Mouse (Mus musculus) forebrain, postnatal 0 days (tissue): ENCODE results near the gene Creb5. TPM values are rescaled to one million over a fixed set of nuclear protein-coding genes. Genes with fewer than 3 reads are reported as not detected.

Experiments used
- ATAC-seq: fragments of 200-750 bp; cut with Nextera tagmentation; 2 replicates; pipeline ENCODE4 v1.8.0; 2017; ENCODE audit warnings: mild to moderate bottlenecking, moderate library complexity
- DNase-seq: peaks from one replicate; pipeline ENCODE4 v3.0.0-alpha.2; 2015
- H3K27ac ChIP-seq: fragments of 300-500 bp; sonication (generic); 2 replicates; pipeline ENCODE4 v1.5.1; 2014; ENCODE audit warnings: low read depth, mild to moderate bottlenecking, antibody characterized with exemption, low read length, moderate library complexity, mixed read lengths
- H3K27me3 ChIP-seq: fragments of 300-500 bp; sonication (generic); 2 replicates; pipeline ENCODE4 v1.6.1; 2014; ENCODE audit warnings: mild to moderate bottlenecking, low read length, mixed read lengths; ENCODE audit not compliant: insufficient read depth
- H3K36me3 ChIP-seq: fragments of 300-500 bp; sonication (generic); 2 replicates; pipeline ENCODE4 v1.6.1; 2014; ENCODE audit warnings: mild to moderate bottlenecking, moderate library complexity; ENCODE audit not compliant: insufficient read depth
- H3K4me1 ChIP-seq: fragments of 300-500 bp; sonication (generic); 2 replicates; pipeline ENCODE4 v1.6.1; 2014; ENCODE audit warnings: antibody characterized with exemption; ENCODE audit not compliant: insufficient read depth
- H3K4me2 ChIP-seq: fragments of 300-500 bp; sonication (generic); 2 replicates; pipeline ENCODE4 v1.6.1; 2014; ENCODE audit warnings: low read depth, mild to moderate bottlenecking, moderate library complexity
- H3K4me3 ChIP-seq: fragments of 300-500 bp; sonication (generic); 2 replicates; pipeline ENCODE4 v1.5.1; 2014; ENCODE audit warnings: low read depth, low read length, mixed read lengths
- H3K9ac ChIP-seq: fragments of 300-500 bp; sonication (generic); 2 replicates; pipeline ENCODE4 v1.6.1; 2014; ENCODE audit warnings: mild to moderate bottlenecking
- H3K9me3 ChIP-seq: fragments of 300-500 bp; sonication (generic); 2 replicates; pipeline ENCODE4 v1.6.1; 2016; ENCODE audit warnings: low read length
- CTCF ChIP-seq: sonication (generic); IDR thresholded peaks from 2 replicates; pipeline ENCODE4 v1.5.1; 2016; ENCODE audit warnings: antibody characterized with exemption, control low read depth, low read depth
- WGBS: fragments of 180-500 bp; shearing (Covaris S2); extraction: QIAGEN DNeasy Blood & Tissue Kit; methylation state at CpG from one replicate; pipeline ENCODE4 v1.1.7; 2014; 5-methylcytosine and 5-hydroxymethylcytosine counted together
- polyA plus RNA-seq: library from polyadenylated mRNA; unstranded; fragments of >200 nt; fragmentation: Nextera tagmentation; extraction: Ambion mirVana; gene quantifications from 2 replicates; pipeline ENCODE4 v1.2.1, GENCODE M21; 2015
- total RNA-seq: library from RNA; depleted of rRNA; stranded (reverse); fragments of >200 nt; gene quantifications from 2 replicates; pipeline ENCODE4 v1.2.3, GENCODE M21; 2014

Gene Creb5
- total and polyA plus RNA-seq, 2 experiments from 2014 or later = 2.4 to 3.2 TPM

- no peak for ATAC-seq
- Histone ChIP-seq H3K9ac (no peak overlapping the region), H3K4me2 (no peak overlapping the region), H3K9me3 (no peaks in the 10 kb centered on the region), H3K36me3 (no peaks in the 10 kb centered on the region), H3K27ac (no peak overlapping the region), H3K4me3 (no peak overlapping the region), H3K4me1 (no peaks in the 10 kb centered on the region), H3K27me3 (no peaks in the 10 kb centered on the region)
- TF ChIP-seq CTCF = no peak
- DNase-seq = no peak
- 22% methylated on average over 7 of the region's 7 CpGs for WGBS
Observed at GRCm38 (mm10) chr6:53429368-53429767, 142.3 kb downstream of the Creb5 start.

- WGBS = 28% methylated on average over 4 of the region's 4 CpGs
- ATAC-seq = no peak
Observed at GRCm38 (mm10) chr6:53429891-53430290, 142.8 kb downstream of the Creb5 start.

GRCm38 (mm10) chr6:53445862-53446460, 158.9 kb downstream of the Creb5 start:
- H3K9me3 ChIP-seq = no peaks in the 10 kb centered on the region
- no peak overlapping the region for H3K4me2 ChIP-seq
- ATAC-seq (no peak), DNase-seq (no peak)
- no peak overlapping the region for H3K27ac ChIP-seq
- no peak overlapping the region for H3K4me3 ChIP-seq
- H3K27me3 ChIP-seq = no peaks in the 10 kb centered on the region
- TF ChIP-seq CTCF = no peak
- WGBS = 97% methylated on average over 11 of the region's 11 CpGs
- no peaks in the 10 kb centered on the region for H3K36me3 ChIP-seq
- no peak overlapping the region for H3K9ac ChIP-seq
- H3K4me1 ChIP-seq = peaks cover 7% of the 10 kb centered on the region

More at GRCm38 (mm10) chr6:53429891-53430290, 142.8 kb downstream of the Creb5 start:
- Histone ChIP-seq H3K36me3 (no peaks in the 10 kb centered on the region), H3K27ac (no peak overlapping the region), H3K9ac (no peak overlapping the region), H3K4me1 (no peaks in the 10 kb centered on the region), H3K4me3 (no peak overlapping the region), H3K27me3 (no peaks in the 10 kb centered on the region), H3K4me2 (no peak overlapping the region), H3K9me3 (no peaks in the 10 kb centered on the region)
- TF ChIP-seq CTCF = no peak
- DNase-seq = no peak

- Histone ChIP-seq H3K27ac (no peak overlapping the region), H3K9ac (no peak overlapping the region)
- 88% methylated on average over 9 of the region's 9 CpGs for WGBS
Observed at GRCm38 (mm10) chr6:53447479-53447878, 160.4 kb downstream of the Creb5 start.

GRCm38 (mm10) chr6:53448317-53448870, 161.3 kb downstream of the Creb5 start:
- TF ChIP-seq CTCF = no peak
- 89% methylated on average over 9 of the region's 9 CpGs for whole genome bisulfite sequencing
- no peak overlapping the region for H3K4me3 ChIP-seq
- no peak overlapping the region for H3K27ac ChIP-seq
- H3K27me3 ChIP-seq = no peaks in the 10 kb centered on the region
- ATAC-seq (no peak), DNase-seq (no peak)
- H3K4me2 ChIP-seq = no peak overlapping the region
- peaks cover 7% of the 10 kb centered on the region for H3K4me1 ChIP-seq
- no peaks in the 10 kb centered on the region for H3K36me3 ChIP-seq
- no peaks in the 10 kb centered on the region for H3K9me3 ChIP-seq
- H3K9ac ChIP-seq = no peak overlapping the region

More at GRCm38 (mm10) chr6:53447479-53447878, 160.4 kb downstream of the Creb5 start:
- DNase-seq (no peak), ATAC-seq (no peak)
- no peak for TF ChIP-seq CTCF
- no peaks in the 10 kb centered on the region for H3K27me3 ChIP-seq
- no peak overlapping the region for H3K4me2 ChIP-seq
- no peak overlapping the region for H3K4me3 ChIP-seq
- no peaks in the 10 kb centered on the region for H3K36me3 ChIP-seq
- H3K4me1 ChIP-seq = peaks cover 7% of the 10 kb centered on the region
- H3K9me3 ChIP-seq = no peaks in the 10 kb centered on the region

GRCm38 (mm10) chr6:53449437-53450173, 162.5 kb downstream of the Creb5 start:
- Histone ChIP-seq H3K27ac (no peak overlapping the region), H3K36me3 (no peaks in the 10 kb centered on the region), H3K27me3 (no peaks in the 10 kb centered on the region), H3K4me1 (peaks cover 7% of the 10 kb centered on the region), H3K4me3 (no peak overlapping the region), H3K9ac (no peak overlapping the region), H3K4me2 (no peak overlapping the region), H3K9me3 (no peaks in the 10 kb centered on the region)
- no peak for DNase-seq
- 54% methylated on average over 9 of the region's 9 CpGs for WGBS
- no peak for TF ChIP-seq CTCF
- ATAC-seq = peak; percentile 45; the same call in 1 of the 2 replicates

GRCm38 (mm10) chr6:53450494-53450893, 163.4 kb downstream of the Creb5 start:
- WGBS = 41% methylated on average over 3 of the region's 3 CpGs
- peaks cover 7% of the 10 kb centered on the region for H3K4me1 ChIP-seq
- no peak for TF ChIP-seq CTCF

More at GRCm38 (mm10) chr6:53450494-53450893, 163.4 kb downstream of the Creb5 start:
- H3K27ac ChIP-seq = no peak overlapping the region
- H3K36me3 ChIP-seq = no peaks in the 10 kb centered on the region
- no peak overlapping the region for H3K9ac ChIP-seq
- DNase-seq = no peak
- no peak overlapping the region for H3K4me2 ChIP-seq
- H3K4me3 ChIP-seq = no peak overlapping the region
- no peak; the same call in 1 of the 2 replicates for ATAC-seq
- no peaks in the 10 kb centered on the region for H3K9me3 ChIP-seq
- H3K27me3 ChIP-seq = no peaks in the 10 kb centered on the region
